Mouse (Mus musculus) midbrain, embryonic 15.5 days (tissue): ENCODE results near the gene Commd7. TPM values are rescaled to one million over a fixed set of nuclear protein-coding genes. Genes with fewer than 3 reads are reported as not detected.

Experiments used
- ATAC-seq: fragments of 200-750 bp; cut with Nextera tagmentation; replicated peaks from 2 replicates; pipeline ENCODE4 v1.8.0; 2017; ENCODE audit warnings: moderate TSS enrichment
- H3K27ac ChIP-seq: fragments of 300-500 bp; sonication (generic); 2 replicates; pipeline ENCODE4 v1.5.1; 2015; ENCODE audit warnings: mild to moderate bottlenecking, inconsistent platforms
- H3K27me3 ChIP-seq: fragments of 300-500 bp; sonication (generic); replicated peaks from 2 replicates; pipeline ENCODE4 v1.6.1; 2015; ENCODE audit warnings: inconsistent platforms
- H3K36me3 ChIP-seq: fragments of 300-500 bp; sonication (generic); replicated peaks from 2 replicates; pipeline ENCODE4 v1.6.1; 2015; ENCODE audit warnings: inconsistent platforms
- H3K4me1 ChIP-seq: fragments of 300-500 bp; sonication (generic); 2 replicates; pipeline ENCODE4 v1.6.1; 2015; ENCODE audit warnings: inconsistent platforms
- H3K4me2 ChIP-seq: fragments of 300-500 bp; sonication (generic); 2 replicates; pipeline ENCODE4 v1.6.1; 2015; ENCODE audit warnings: inconsistent platforms, mild to moderate bottlenecking, moderate library complexity
- H3K4me3 ChIP-seq: fragments of 300-500 bp; sonication (generic); 2 replicates; pipeline ENCODE4 v1.5.1; 2015; ENCODE audit warnings: mild to moderate bottlenecking, inconsistent platforms
- H3K9ac ChIP-seq: fragments of 300-500 bp; sonication (generic); 2 replicates; pipeline ENCODE4 v1.6.1; 2015; ENCODE audit warnings: mild to moderate bottlenecking, inconsistent platforms
- H3K9me3 ChIP-seq: fragments of 300-500 bp; sonication (generic); 2 replicates; pipeline ENCODE4 v1.6.1; 2016; ENCODE audit warnings: inconsistent platforms
- WGBS: fragments of 180-500 bp; shearing (Covaris S2); methylation state at CpG from one replicate; pipeline ENCODE4 v1.1.7; 2015; ENCODE audit warnings: mixed read lengths; 5-methylcytosine and 5-hydroxymethylcytosine counted together
- polyA plus RNA-seq: library from polyadenylated mRNA; unstranded; fragments of >200 nt; fragmentation: Nextera tagmentation; extraction: Ambion mirVana; gene quantifications from 2 replicates; pipeline ENCODE4 v1.2.1, GENCODE M21; 2015

Gene Commd7
- polyA plus RNA-seq, 1 experiment from 2014 or later: 98.5 TPM

GRCm38 (mm10) chr2:153618439-153618838 is 14.1 kb downstream of the Commd7 start:
- Histone ChIP-seq H3K4me3 (no peak overlapping the region), H3K27me3 (no peaks in the 10 kb centered on the region), H3K27ac (no peak overlapping the region), H3K36me3 (peaks cover 40% of the 10 kb centered on the region), H3K9me3 (no peaks in the 10 kb centered on the region), H3K9ac (no peak overlapping the region), H3K4me1 (no peaks in the 10 kb centered on the region), H3K4me2 (no peak overlapping the region)
- WGBS: 89% methylated on average over 6 of the region's 6 CpGs
- no peak for ATAC-seq

DNA sequence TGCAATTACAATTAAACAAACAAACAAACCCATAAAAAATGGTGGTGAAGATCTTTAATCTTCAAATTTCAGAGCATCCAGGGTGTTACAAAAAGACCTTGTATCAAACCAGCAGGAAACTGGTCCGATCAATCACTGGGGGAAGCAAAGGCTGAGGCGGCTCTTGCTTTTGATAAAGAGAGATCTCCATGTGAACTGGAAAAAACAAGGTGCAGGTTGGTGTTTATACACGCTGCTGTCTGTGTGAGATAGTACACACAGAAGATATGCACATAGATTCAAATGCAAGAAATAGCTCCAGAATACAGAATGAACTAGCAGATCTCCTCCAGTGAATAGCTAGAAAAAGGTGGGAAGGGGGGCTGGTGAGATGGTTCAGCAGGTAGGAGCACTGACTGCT is 15.7 kb downstream of the Commd7 start:
- no peak for ATAC-seq

GRCm38 (mm10) chr2:153612594-153613281 is 19.8 kb downstream of the Commd7 start:
- Histone ChIP-seq H3K4me2 (no peak overlapping the region), H3K27me3 (no peaks in the 10 kb centered on the region), H3K9ac (no peak overlapping the region), H3K27ac (0 out of 2 replicates have a peak overlapping the region, but pooled peaks have one; percentile 41), H3K36me3 (no peaks in the 10 kb centered on the region), H3K9me3 (no peaks in the 10 kb centered on the region), H3K4me3 (no peak overlapping the region), H3K4me1 (peaks cover 29% of the 10 kb centered on the region)
- no peak for ATAC-seq
- WGBS: 32% methylated on average over 3 of the region's 3 CpGs

More for the DNA sequence above, 15.7 kb downstream of the Commd7 start:
- H3K9ac ChIP-seq: no peak overlapping the region
- H3K4me1 ChIP-seq: peaks cover 8% of the 10 kb centered on the region
- no peak overlapping the region for H3K4me3 ChIP-seq
- H3K36me3 ChIP-seq: peaks cover 30% of the 10 kb centered on the region
- no peak overlapping the region for H3K4me2 ChIP-seq
- no peaks in the 10 kb centered on the region for H3K27me3 ChIP-seq
- H3K27ac ChIP-seq: no peak overlapping the region
- no peaks in the 10 kb centered on the region for H3K9me3 ChIP-seq
- WGBS: 93% methylated on average over 3 of the region's 3 CpGs

- 98% methylated on average over 1 of the region's 1 CpGs for WGBS
- Histone ChIP-seq H3K4me3 (no peak overlapping the region), H3K9me3 (no peaks in the 10 kb centered on the region), H3K4me2 (no peak overlapping the region), H3K27ac (no peak overlapping the region), H3K4me1 (peaks cover 29% of the 10 kb centered on the region), H3K27me3 (no peaks in the 10 kb centered on the region), H3K36me3 (no peaks in the 10 kb centered on the region), H3K9ac (no peak overlapping the region)
- ATAC-seq: no peak
These were observed 20.8 kb downstream of the Commd7 start for GRCm38 (mm10) chr2:153611743-153612142.

DNA sequence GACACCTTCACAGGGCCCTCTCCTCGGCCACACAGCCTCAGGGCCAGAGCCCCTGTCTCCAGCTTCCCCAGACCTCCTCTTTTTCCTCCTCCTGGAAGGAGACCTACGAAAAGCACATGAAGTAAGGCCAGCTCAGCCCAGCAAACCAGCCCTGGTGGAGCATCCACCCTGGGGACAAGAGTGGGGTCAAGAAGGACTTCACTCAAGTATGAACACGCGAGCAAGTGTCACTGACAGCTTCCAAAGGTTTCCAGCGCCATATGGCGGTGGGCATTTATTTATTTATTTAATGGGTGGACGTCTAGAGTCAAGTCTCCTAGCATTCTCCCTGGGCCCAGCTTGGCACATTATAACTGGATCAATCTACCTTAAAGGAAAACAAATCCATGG is 21.3 kb downstream of the Commd7 start:
- no peaks in the 10 kb centered on the region for H3K9me3 ChIP-seq
- H3K4me1 ChIP-seq: peaks cover 29% of the 10 kb centered on the region
- H3K4me3 ChIP-seq: no peak overlapping the region
- ATAC-seq: 0 out of 2 replicates have a peak, but pooled peaks have one; percentile 12
- H3K27ac ChIP-seq: peak overlapping the region; percentile 74
- peak overlapping the region; percentile 10; the same call in 1 of the 2 replicates for H3K9ac ChIP-seq
- H3K4me2 ChIP-seq: no peak overlapping the region
- no peaks in the 10 kb centered on the region for H3K36me3 ChIP-seq
- WGBS: 71% methylated on average over 7 of the region's 7 CpGs
- H3K27me3 ChIP-seq: no peaks in the 10 kb centered on the region

DNA sequence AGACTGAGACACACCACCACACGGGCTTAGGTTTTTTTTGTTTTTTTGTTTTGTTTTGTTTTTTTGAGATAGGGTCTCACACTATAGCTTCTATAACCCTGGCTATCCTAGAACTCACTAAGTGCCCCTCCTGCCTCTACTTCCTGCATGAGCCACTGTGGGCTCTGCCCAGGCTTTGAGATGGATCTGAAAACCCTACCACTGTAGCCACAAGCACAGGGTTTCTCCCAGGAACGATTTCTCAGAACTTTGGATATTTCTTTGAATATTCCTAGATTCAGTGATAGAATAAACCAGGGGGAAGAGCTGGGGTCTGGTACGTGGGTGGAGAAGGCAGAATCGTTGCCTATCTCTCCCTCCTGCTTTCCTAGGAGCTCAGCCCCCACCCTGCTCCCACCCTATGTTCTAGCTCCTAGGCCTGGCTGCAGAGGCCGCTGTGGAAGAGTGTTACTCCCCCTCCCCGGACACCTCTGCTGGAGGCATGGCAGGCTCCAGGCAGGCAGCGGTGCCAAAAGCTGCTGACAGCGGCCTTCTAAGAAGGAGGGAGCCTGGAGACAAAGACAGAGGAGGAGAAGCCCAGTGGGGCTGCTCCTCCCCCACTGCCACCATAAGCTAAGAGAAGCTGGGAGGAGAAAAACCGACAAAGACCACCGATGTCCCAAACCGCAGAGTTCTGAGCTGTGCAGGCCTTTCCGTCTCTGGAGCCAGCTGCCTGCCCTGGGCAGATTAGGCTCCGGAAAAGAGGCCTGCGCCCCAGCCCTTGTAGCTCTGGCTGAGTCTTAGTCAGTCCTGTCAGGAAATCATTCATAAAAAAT is 21.9 kb downstream of the Commd7 start:
- Histone ChIP-seq H3K9me3 (no peaks in the 10 kb centered on the region), H3K4me1 (peaks cover 29% of the 10 kb centered on the region), H3K36me3 (no peaks in the 10 kb centered on the region), H3K9ac (peak overlapping the region; percentile 10; the same call in 1 of the 2 replicates), H3K4me2 (no peak overlapping the region), H3K4me3 (no peak overlapping the region), H3K27ac (peak overlapping the region; percentile 74), H3K27me3 (no peaks in the 10 kb centered on the region)
- whole genome bisulfite sequencing: 13% methylated on average over 14 of the region's 14 CpGs
- ATAC-seq: peak; percentile 43

DNA sequence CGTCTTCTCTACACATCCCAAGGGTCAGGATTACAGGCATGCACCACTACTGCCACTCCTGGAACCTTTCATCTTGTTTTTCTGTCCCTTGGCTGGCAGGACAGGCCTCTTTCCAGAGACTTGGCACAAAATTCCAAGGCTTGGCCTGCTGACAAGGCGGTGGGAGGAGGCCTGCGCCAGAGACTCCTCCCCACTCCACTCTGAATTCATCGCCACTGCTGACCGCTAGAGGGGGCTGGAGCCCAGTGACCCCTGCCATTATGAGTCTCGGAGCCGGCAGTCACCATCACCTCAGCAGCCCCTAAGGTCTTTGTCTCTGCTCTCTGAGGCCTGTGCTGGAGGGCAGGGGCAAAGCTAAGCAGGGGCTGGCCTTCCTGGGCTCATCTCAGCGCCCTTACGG is 23.0 kb downstream of the Commd7 start:
- H3K27ac ChIP-seq: 0 out of 2 replicates have a peak overlapping the region, but pooled peaks have one; percentile 31
- no peak overlapping the region for H3K4me3 ChIP-seq

GRCm38 (mm10) chr2:153609058-153609457 is 23.5 kb downstream of the Commd7 start:
- Histone ChIP-seq H3K4me2 (no peak overlapping the region), H3K36me3 (no peaks in the 10 kb centered on the region), H3K9ac (no peak overlapping the region), H3K27me3 (no peaks in the 10 kb centered on the region), H3K9me3 (no peaks in the 10 kb centered on the region), H3K27ac (no peak overlapping the region), H3K4me3 (no peak overlapping the region), H3K4me1 (peaks cover 29% of the 10 kb centered on the region)
- WGBS: 57% methylated on average over 8 of the region's 8 CpGs
- ATAC-seq: no peak

More for the DNA sequence above, 23.0 kb downstream of the Commd7 start:
- Histone ChIP-seq H3K27me3 (no peaks in the 10 kb centered on the region), H3K36me3 (no peaks in the 10 kb centered on the region), H3K9me3 (no peaks in the 10 kb centered on the region), H3K9ac (no peak overlapping the region), H3K4me1 (peaks cover 29% of the 10 kb centered on the region), H3K4me2 (no peak overlapping the region)
- 10% methylated on average over 9 of the region's 9 CpGs for WGBS
- ATAC-seq: peak; percentile 37

GRCm38 (mm10) chr2:153607870-153608515 is 24.6 kb downstream of the Commd7 start:
- Histone ChIP-seq H3K9ac (no peak overlapping the region), H3K9me3 (no peaks in the 10 kb centered on the region), H3K27ac (no peak overlapping the region), H3K36me3 (no peaks in the 10 kb centered on the region), H3K4me1 (peaks cover 27% of the 10 kb centered on the region), H3K4me3 (no peak overlapping the region), H3K27me3 (no peaks in the 10 kb centered on the region), H3K4me2 (no peak overlapping the region)
- ATAC-seq: no peak
- WGBS: 83% methylated on average over 13 of the region's 13 CpGs

DNA sequence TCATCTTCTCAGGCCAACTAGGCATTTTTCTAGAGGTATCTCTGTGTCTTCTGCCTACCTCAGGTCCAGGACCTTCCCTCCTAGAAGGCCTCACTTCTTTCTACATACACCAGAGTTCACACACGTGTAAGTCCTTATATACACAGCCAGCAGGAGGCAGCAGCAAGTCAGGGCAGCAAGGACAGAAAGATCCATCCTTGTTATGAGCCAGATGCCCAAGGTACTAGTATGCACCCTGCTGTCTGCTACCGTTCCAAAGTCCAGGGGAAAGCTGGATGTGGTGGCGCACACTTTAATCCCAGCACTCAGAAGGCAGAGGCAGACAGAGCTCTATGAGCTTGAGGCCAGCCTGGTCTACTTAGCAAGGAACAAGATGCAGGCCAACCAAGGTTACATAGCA is 26.2 kb downstream of the Commd7 start:
- Histone ChIP-seq H3K36me3 (no peaks in the 10 kb centered on the region), H3K4me3 (no peak overlapping the region), H3K27ac (no peak overlapping the region), H3K4me1 (peaks cover 20% of the 10 kb centered on the region), H3K9ac (no peak overlapping the region), H3K9me3 (no peaks in the 10 kb centered on the region), H3K27me3 (no peaks in the 10 kb centered on the region), H3K4me2 (no peak overlapping the region)
- WGBS: 86% methylated on average over 3 of the region's 3 CpGs
- ATAC-seq: no peak

DNA sequence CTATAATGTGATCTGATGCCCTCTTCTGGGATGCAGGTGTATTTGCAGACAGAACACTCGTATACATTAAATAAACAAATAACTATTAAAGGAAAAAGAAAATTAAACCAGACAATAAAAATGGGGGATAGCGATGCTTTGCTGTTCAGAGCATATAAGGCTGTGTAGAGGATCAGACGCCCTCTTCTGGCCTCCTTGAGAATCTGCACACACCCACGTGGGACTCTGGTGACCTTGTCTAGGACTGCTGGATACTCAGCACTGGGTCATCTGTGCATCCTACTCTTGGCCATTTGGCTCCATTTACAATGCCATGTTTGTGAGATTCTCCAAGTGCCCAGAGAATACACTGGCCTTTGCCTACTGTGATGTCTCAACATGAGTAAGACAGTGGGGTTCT is 28.9 kb downstream of the Commd7 start:
- peaks cover 13% of the 10 kb centered on the region for H3K4me1 ChIP-seq
- H3K9me3 ChIP-seq: no peaks in the 10 kb centered on the region
- WGBS: 41% methylated on average over 4 of the region's 4 CpGs
- no peak overlapping the region for H3K27ac ChIP-seq
- no peaks in the 10 kb centered on the region for H3K27me3 ChIP-seq
- H3K9ac ChIP-seq: no peak overlapping the region
- no peak for ATAC-seq
- no peak overlapping the region for H3K4me3 ChIP-seq
- H3K36me3 ChIP-seq: no peaks in the 10 kb centered on the region
- no peak overlapping the region for H3K4me2 ChIP-seq
